Mouse (Mus musculus) forebrain, embryonic 12.5 days (tissue): ENCODE data around the gene Galnt15. TPM values are rescaled to one million over a fixed set of nuclear protein-coding genes. Genes with fewer than 3 reads are reported as not detected.

Experiments
- ATAC-seq: fragments of 200-750 bp; cut with Nextera tagmentation; 2 replicates; pipeline ENCODE4 v1.8.0; 2017; ENCODE audit warnings: moderate TSS enrichment; ENCODE audit not compliant: low FRiP score
- H3K27ac ChIP-seq: fragments of 300-500 bp; sonication (generic); 2 replicates; pipeline ENCODE4 v1.5.1; 2016; ENCODE audit warnings: mild to moderate bottlenecking
- H3K27me3 ChIP-seq: fragments of 300-500 bp; sonication (generic); 2 replicates; pipeline ENCODE4 v1.6.1; 2016; ENCODE audit warnings: mild to moderate bottlenecking
- H3K36me3 ChIP-seq: fragments of 300-500 bp; sonication (generic); replicated peaks from 2 replicates; pipeline ENCODE4 v1.6.1; 2016; ENCODE audit warnings: mild to moderate bottlenecking
- H3K4me1 ChIP-seq: fragments of 300-500 bp; sonication (generic); 2 replicates; pipeline ENCODE4 v1.6.1; 2016
- H3K4me2 ChIP-seq: fragments of 300-500 bp; sonication (generic); 2 replicates; pipeline ENCODE4 v1.6.1; 2016; ENCODE audit warnings: mild to moderate bottlenecking, moderate library complexity
- H3K4me3 ChIP-seq: fragments of 300-500 bp; sonication (generic); replicated peaks from 2 replicates; pipeline ENCODE4 v1.5.1; 2016; ENCODE audit warnings: mild to moderate bottlenecking
- H3K9ac ChIP-seq: fragments of 300-500 bp; sonication (generic); 2 replicates; pipeline ENCODE4 v1.6.1; 2016; ENCODE audit warnings: mild to moderate bottlenecking
- H3K9me3 ChIP-seq: fragments of 300-500 bp; sonication (generic); 2 replicates; pipeline ENCODE4 v1.6.1; 2016
- WGBS: fragments of 180-500 bp; shearing (Covaris S2); methylation state at CpG from one replicate; pipeline ENCODE4 v1.1.7; 2016; 5-methylcytosine and 5-hydroxymethylcytosine counted together
- polyA plus RNA-seq: library from polyadenylated mRNA; unstranded; fragments of >200 nt; fragmentation: Nextera tagmentation; extraction: Ambion mirVana; gene quantifications from 2 replicates; pipeline ENCODE4 v1.2.1, GENCODE M21; 2016

Galnt15 gene
- polyA plus RNA-seq, 1 experiment from 2014 or later, result 0.14 TPM

DNA sequence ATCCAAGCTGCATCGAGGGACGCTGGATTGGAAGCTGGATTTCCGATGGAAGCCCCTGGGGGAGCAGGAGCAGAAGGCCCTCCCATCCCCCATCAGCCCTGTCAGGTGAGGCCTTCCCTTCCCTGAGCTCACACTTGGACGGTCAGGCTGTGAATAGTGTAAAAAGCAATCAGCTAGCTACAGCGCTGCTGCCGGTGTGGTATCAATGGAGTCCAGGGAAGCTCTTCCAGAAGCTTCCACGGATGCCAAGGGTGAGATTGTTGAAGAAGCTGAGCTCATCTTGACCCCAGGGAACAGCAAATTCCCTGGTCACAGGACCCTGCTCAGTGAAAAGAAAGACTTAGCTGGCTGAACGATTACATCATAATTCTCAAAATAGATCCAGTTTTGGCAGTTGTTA is 17.6 kb downstream of the Galnt15 start:
- Histone ChIP-seq H3K9me3 (no peaks in the 10 kb centered on the region), H3K27me3 (no peaks in the 10 kb centered on the region), H3K27ac (no peak overlapping the region), H3K4me3 (no peak overlapping the region), H3K4me1 (no peaks in the 10 kb centered on the region), H3K9ac (no peak overlapping the region), H3K36me3 (no peaks in the 10 kb centered on the region), H3K4me2 (no peak overlapping the region)
- no peak for ATAC-seq
- WGBS, result 76% methylated on average over 8 of the region's 8 CpGs

DNA sequence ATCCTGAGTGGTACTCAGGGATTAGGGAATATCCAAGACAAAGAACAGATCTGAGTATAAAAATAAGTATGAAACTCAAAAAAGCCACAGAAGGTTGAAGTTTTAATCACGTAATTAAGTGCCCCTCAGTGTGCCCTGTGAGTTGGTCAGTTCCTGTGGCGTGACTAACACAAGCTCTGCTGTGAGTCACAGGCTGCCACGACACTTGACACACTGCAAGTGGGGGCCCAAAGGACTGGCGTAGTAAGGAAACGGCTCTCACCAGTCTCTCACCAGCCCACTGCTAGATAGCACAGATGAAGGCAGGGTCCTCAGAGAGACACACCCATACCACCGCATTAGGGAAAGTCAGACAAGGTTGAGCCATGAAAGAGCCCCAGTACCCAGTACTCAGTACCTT is 21.4 kb downstream of the Galnt15 start:
- H3K27ac ChIP-seq, result no peak overlapping the region
- H3K9me3 ChIP-seq, result no peaks in the 10 kb centered on the region
- no peaks in the 10 kb centered on the region for H3K4me1 ChIP-seq
- ATAC-seq, result no peak
- no peak overlapping the region for H3K9ac ChIP-seq
- no peak overlapping the region for H3K4me2 ChIP-seq
- H3K27me3 ChIP-seq, result no peaks in the 10 kb centered on the region
- H3K4me3 ChIP-seq, result no peak overlapping the region
- H3K36me3 ChIP-seq, result no peaks in the 10 kb centered on the region
- 93% methylated on average over 6 of the region's 6 CpGs for WGBS

DNA sequence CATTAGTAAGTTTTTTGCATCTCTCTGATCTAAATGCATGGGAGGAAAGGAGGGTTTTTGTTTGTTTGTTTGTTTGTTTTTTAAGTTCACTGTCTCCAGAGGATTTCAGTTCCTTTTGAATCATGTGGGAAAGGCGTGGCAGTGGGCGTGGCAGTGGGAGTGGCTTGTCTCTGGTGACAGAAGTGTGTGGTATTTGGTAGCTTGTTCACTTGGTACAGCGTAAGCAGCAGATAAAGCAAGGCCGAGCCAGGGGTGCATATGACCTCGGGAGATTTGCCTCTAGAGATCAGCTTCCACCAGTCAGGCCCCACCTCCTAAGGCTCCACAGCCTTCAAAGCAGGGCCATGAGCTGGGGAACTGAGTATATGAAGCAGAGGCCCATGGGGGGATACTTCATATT is 25.1 kb downstream of the Galnt15 start:
- Histone ChIP-seq H3K4me1 (no peaks in the 10 kb centered on the region), H3K9me3 (no peaks in the 10 kb centered on the region), H3K4me3 (no peak overlapping the region), H3K4me2 (no peak overlapping the region), H3K36me3 (no peaks in the 10 kb centered on the region), H3K27me3 (no peaks in the 10 kb centered on the region), H3K9ac (no peak overlapping the region), H3K27ac (no peak overlapping the region)
- ATAC-seq, result no peak
- WGBS, result 85% methylated on average over 5 of the region's 5 CpGs

DNA sequence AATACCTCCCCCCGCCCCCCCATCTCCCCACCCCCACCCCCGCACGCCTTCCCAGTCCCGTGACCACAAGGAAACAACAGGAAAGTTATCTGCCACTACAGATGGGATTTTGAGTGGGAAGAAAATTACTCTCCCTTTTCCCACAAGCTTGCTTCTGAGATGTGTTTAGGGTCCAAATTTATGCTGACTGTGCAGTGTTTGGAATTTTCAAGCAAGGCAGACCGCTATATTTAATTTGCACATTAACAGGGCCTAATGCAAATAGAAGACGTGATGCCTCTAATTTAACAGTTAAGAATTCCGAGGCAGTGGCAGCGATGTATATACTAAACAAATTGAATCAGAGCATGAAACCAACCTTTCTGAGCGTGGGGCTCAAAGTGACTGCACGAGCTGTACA is 26.0 kb downstream of the Galnt15 start:
- WGBS, result 67% methylated on average over 10 of the region's 10 CpGs
- no peak overlapping the region for H3K4me3 ChIP-seq
- no peak for ATAC-seq
- no peaks in the 10 kb centered on the region for H3K4me1 ChIP-seq
- no peak overlapping the region for H3K9ac ChIP-seq
- no peaks in the 10 kb centered on the region for H3K9me3 ChIP-seq
- no peak overlapping the region for H3K4me2 ChIP-seq
- H3K36me3 ChIP-seq, result no peaks in the 10 kb centered on the region
- no peaks in the 10 kb centered on the region for H3K27me3 ChIP-seq
- H3K27ac ChIP-seq, result no peak overlapping the region

DNA sequence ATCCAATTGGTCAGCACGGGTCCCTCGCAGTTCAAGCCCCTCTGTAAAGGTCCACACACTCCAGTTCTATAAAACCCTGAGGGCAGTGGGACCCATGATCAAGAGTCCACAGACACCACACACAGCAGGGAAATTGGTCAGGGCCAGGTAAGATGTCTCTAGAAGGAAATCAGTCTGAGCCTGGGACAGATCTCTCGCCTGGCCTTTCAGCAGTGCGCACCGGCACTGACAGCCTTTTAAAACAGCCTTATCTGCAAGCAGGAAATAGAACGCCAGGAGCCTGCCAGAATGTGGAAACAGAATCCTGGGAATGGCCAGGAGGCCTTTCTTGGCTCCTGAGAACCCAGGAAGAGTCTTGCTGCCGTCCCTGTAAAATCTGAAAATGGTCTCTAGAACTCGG is 27.0 kb downstream of the Galnt15 start:
- no peak for ATAC-seq
- no peaks in the 10 kb centered on the region for H3K36me3 ChIP-seq
- no peak overlapping the region for H3K9ac ChIP-seq
- no peaks in the 10 kb centered on the region for H3K4me1 ChIP-seq
- H3K27me3 ChIP-seq, result no peaks in the 10 kb centered on the region
- no peak overlapping the region for H3K4me2 ChIP-seq
- no peak overlapping the region for H3K27ac ChIP-seq
- WGBS, result 78% methylated on average over 8 of the region's 8 CpGs
- no peak overlapping the region for H3K4me3 ChIP-seq
- H3K9me3 ChIP-seq, result no peaks in the 10 kb centered on the region

DNA sequence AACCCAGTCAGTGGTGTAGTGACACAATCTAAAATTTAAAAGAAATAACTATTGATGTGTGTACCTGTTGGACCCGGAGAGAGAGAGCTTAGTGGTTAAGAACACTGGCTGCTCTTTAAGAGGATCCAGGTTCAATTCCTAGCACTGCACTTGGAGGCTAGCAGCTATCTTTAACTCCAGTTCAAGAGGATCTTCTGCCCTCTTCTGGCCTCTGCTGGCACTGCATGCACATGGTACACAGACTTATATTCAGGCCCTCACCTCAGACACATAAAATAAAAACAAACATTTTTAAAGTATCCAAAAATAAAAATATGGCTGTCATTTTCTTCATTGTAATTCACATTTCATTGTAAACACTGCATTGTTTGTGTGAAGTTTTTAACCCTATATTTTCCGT is 27.9 kb downstream of the Galnt15 start:
- Histone ChIP-seq H3K36me3 (no peaks in the 10 kb centered on the region), H3K27ac (no peak overlapping the region), H3K9ac (no peak overlapping the region), H3K4me3 (no peak overlapping the region), H3K9me3 (no peaks in the 10 kb centered on the region), H3K4me2 (no peak overlapping the region), H3K27me3 (no peaks in the 10 kb centered on the region), H3K4me1 (no peaks in the 10 kb centered on the region)
- no peak for ATAC-seq
- WGBS, result 92% methylated on average over 2 of the region's 2 CpGs

DNA sequence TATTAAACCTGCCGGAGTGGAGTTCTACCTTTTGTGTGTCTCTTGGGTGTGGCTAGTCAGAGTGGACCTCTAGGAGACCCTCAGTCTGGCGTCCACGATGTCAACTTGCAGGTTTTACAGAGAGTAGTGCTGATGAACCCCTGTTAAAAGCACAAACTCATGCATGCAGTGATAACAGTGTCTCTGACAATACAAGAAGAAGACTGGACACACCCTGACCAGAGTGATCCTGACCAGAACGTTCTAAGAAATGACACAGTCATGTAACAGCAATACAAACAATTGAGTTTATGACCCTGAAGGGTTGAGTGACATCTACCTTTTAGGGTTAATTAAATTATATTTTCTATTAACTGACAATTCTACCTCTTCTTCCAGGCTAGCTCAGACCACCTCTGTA is 28.9 kb downstream of the Galnt15 start:
- Histone ChIP-seq H3K36me3 (no peaks in the 10 kb centered on the region), H3K27me3 (no peaks in the 10 kb centered on the region), H3K9ac (no peak overlapping the region), H3K4me1 (no peaks in the 10 kb centered on the region), H3K4me3 (no peak overlapping the region), H3K9me3 (no peaks in the 10 kb centered on the region), H3K4me2 (no peak overlapping the region), H3K27ac (no peak overlapping the region)
- WGBS, result 83% methylated on average over 4 of the region's 4 CpGs
- ATAC-seq, result no peak

DNA sequence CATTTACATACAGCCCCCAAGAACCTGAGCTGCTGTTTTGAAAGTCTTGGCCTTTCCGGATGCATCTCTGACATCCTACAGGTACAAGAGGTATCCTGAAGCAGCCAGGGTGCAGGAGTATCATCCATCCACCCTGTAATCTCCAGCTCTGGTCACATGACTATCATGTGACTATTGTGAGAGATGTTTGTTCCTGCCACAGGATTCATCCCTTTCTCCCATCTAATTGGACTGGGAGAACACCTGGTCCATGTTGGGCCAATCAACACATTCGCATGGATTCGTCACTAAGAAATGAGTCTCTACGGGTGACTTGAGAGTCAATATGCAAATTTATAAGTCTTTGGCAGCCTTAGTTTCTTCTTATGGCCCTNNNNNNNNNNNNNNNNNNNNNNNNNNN is 32.6 kb downstream of the Galnt15 start:
- no peak overlapping the region for H3K9ac ChIP-seq
- 93% methylated on average over 4 of the region's 4 CpGs for WGBS
- H3K27ac ChIP-seq, result no peak overlapping the region
- no peak overlapping the region for H3K4me3 ChIP-seq
- H3K36me3 ChIP-seq, result no peaks in the 10 kb centered on the region
- H3K9me3 ChIP-seq, result peaks cover 9% of the 10 kb centered on the region; the same call in 1 of the 2 replicates
- H3K4me2 ChIP-seq, result no peak overlapping the region
- no peaks in the 10 kb centered on the region for H3K4me1 ChIP-seq
- ATAC-seq, result no peak
- H3K27me3 ChIP-seq, result no peaks in the 10 kb centered on the region

DNA sequence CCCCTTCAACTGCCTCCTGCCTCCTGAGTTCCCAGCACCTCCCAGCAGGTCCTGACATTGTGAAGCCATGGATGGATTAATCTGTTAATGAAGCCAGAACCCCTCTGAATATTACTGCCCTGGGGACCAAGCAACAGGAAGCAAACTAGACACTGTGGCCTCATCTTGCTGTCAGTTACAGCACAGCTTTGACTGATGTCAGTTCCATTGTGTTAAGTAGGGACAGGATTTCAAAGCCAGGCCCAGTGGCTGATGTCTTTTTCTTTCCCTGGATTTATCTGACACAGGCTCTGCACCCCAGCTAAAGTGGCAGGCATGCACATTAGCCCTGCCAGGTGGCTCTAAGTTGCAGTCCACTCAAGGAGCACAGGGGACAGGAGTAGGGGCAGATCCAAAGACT is 44.0 kb downstream of the Galnt15 start:
- Histone ChIP-seq H3K27me3 (0 out of 2 replicates have a peak, but pooled peaks cover 3% of the 10 kb centered on the region), H3K4me1 (no peaks in the 10 kb centered on the region), H3K9ac (no peak overlapping the region), H3K27ac (no peak overlapping the region), H3K36me3 (no peaks in the 10 kb centered on the region), H3K4me2 (no peak overlapping the region), H3K9me3 (no peaks in the 10 kb centered on the region), H3K4me3 (no peak overlapping the region)
- ATAC-seq, result no peak

DNA sequence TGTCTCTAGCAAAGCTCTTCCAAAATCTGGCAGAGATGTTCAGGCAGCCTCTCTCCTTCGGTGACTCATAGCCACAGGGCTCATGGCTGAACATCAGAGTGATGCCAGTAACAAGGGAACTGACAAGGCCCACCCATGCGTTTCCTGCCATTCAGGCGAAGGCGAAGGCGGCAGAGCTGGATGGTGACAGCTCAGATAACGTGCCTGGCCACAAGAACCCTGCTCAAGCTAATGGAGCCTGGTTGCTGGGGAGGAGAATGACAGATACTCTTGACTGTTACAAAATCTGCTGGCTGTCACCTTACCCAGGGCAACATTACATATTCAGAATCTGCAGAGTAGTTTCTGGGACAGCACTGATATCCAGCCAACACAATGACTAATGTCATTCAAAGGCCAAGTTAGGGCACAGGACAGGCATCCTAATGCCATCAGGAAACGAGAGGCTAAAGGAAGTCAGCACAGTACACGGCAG is 44.5 kb downstream of the Galnt15 start:
- 0 out of 2 replicates have a peak, but pooled peaks cover 3% of the 10 kb centered on the region for H3K27me3 ChIP-seq
- no peak overlapping the region for H3K9ac ChIP-seq
- H3K9me3 ChIP-seq, result no peaks in the 10 kb centered on the region
- H3K4me1 ChIP-seq, result no peaks in the 10 kb centered on the region
- no peak overlapping the region for H3K27ac ChIP-seq
- H3K36me3 ChIP-seq, result no peaks in the 10 kb centered on the region
- no peak for ATAC-seq
- no peak overlapping the region for H3K4me2 ChIP-seq
- no peak overlapping the region for H3K4me3 ChIP-seq
- WGBS, result 72% methylated on average over 8 of the region's 8 CpGs

DNA sequence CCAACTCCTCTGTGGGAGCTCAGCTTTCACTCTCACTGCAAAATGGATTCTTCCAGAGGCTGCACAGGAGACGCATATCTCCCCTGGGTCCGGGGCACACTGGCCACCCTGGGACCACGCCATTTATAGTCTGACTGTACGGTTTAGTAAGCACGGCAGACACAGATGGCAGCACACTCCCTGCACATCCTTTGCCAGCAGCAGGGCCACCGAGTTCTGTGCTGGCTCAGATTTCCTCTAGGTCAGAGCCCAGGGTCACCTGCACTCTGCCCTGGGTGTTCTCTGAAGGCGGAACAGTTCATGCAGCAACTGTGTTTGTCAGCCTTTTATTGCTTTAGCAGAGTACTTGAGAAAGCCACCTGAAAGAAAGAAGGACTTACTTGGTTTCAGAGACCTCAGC is 45.1 kb downstream of the Galnt15 start:
- Histone ChIP-seq H3K9ac (no peak overlapping the region), H3K27me3 (0 out of 2 replicates have a peak, but pooled peaks cover 3% of the 10 kb centered on the region), H3K4me2 (no peak overlapping the region), H3K27ac (no peak overlapping the region), H3K36me3 (no peaks in the 10 kb centered on the region), H3K4me1 (no peaks in the 10 kb centered on the region), H3K4me3 (no peak overlapping the region), H3K9me3 (no peaks in the 10 kb centered on the region)
- no peak for ATAC-seq
- 80% methylated on average over 7 of the region's 7 CpGs for WGBS

DNA sequence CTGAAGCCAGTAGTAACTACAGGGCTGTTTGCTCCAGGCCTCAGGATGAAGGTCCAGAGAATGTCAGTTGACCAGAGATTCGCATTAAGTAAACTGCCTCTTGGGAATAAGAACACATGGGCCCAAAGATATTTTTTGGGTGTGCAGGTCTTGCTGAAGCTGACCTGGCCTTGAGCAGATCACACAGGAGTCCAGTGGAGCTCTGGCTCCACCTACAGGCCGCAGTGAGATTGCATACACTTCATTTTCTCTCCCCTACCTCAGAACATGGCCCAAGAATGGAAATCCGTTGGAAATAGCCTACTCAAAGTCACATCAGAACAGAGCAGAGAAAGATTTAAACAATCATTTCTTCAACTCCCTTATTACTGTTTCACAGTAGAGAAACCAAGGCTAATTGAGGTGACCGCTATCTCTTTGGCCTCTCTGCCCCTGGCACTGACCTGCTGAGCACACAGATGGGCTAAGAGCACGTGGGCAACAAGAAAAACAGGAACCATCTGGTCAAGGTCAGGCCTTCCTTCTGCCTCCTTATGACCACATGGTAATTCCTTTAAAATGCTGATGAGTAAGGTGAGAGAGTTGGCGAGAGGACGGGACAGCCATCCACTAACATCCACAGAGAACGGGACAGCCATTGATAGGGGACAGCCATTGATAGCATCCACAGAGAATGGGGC is 48.2 kb downstream of the Galnt15 start:
- no peak overlapping the region for H3K4me3 ChIP-seq
- no peak overlapping the region for H3K27ac ChIP-seq
- 0 out of 2 replicates have a peak, but pooled peaks cover 3% of the 10 kb centered on the region for H3K27me3 ChIP-seq
- H3K4me1 ChIP-seq, result no peaks in the 10 kb centered on the region
- no peaks in the 10 kb centered on the region for H3K9me3 ChIP-seq
- ATAC-seq, result 0 out of 2 replicates have a peak, but pooled peaks have one; percentile 39
- no peak overlapping the region for H3K4me2 ChIP-seq
- no peak overlapping the region for H3K9ac ChIP-seq
- 54% methylated on average over 8 of the region's 8 CpGs for WGBS
- H3K36me3 ChIP-seq, result peaks cover 17% of the 10 kb centered on the region

DNA sequence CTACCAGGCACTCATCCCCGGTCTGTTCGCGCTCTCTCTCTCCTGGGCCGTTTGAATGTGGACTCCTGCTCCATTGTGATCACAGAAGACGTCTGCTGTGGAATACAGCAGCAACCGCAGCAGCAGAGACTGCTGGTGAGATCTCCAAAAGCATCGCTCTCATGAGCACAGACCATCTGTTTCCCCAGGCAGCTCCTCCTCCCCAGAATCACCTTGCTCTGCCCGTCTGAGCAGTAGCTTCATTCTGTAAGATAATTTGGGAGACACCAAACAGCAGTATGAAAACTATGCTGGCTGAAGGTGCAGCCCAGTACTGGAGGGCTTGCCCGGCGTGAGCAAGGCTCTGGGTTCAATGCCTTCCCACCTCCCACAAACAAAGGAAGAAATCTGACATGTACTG is 52.2 kb downstream of the Galnt15 start:
- Histone ChIP-seq H3K27ac (no peak overlapping the region), H3K4me3 (no peak overlapping the region), H3K4me2 (no peak overlapping the region), H3K27me3 (no peaks in the 10 kb centered on the region), H3K9me3 (no peaks in the 10 kb centered on the region), H3K36me3 (peaks cover 27% of the 10 kb centered on the region), H3K4me1 (peaks cover 8% of the 10 kb centered on the region), H3K9ac (no peak overlapping the region)
- WGBS, result 87% methylated on average over 10 of the region's 10 CpGs
- ATAC-seq, result no peak
